Mouse (Mus musculus) ES-Bruce4 (cell line): ENCODE results near the gene Slit3. TPM values are rescaled to one million over a fixed set of nuclear protein-coding genes. Genes with fewer than 3 reads are reported as not detected.

Source experiments
- H3K27ac ChIP-seq: 2 replicates; pipeline ENCODE4 v1.5.1; 2012; ENCODE audit warnings: low read length, inconsistent platforms; ENCODE audit not compliant: insufficient read depth
- H3K27me3 ChIP-seq: 2 replicates; pipeline ENCODE4 v1.6.1; 2012; ENCODE audit warnings: mild to moderate bottlenecking, low read length, inconsistent platforms; ENCODE audit not compliant: control insufficient read depth, poor library complexity, insufficient read depth, severe bottlenecking
- H3K36me3 ChIP-seq: 2 replicates; pipeline ENCODE4 v1.6.1; 2012; ENCODE audit warnings: inconsistent platforms, mild to moderate bottlenecking, low read length, moderate library complexity; ENCODE audit not compliant: control insufficient read depth, poor library complexity, insufficient read depth, severe bottlenecking
- H3K4me1 ChIP-seq: one replicate; pipeline ENCODE4 v1.8.1; 2011; ENCODE audit warnings: low read length; ENCODE audit not compliant: control insufficient read depth, insufficient read depth
- H3K4me3 ChIP-seq: 2 replicates; pipeline ENCODE4 v1.5.1; 2011; ENCODE audit warnings: low read depth, mild to moderate bottlenecking, low read length
- H3K9ac ChIP-seq: 2 replicates; pipeline ENCODE4 v1.6.1; 2012; ENCODE audit warnings: low read depth, mild to moderate bottlenecking, inconsistent platforms; ENCODE audit not compliant: poor library complexity, severe bottlenecking
- H3K9me3 ChIP-seq: replicated peaks from 2 replicates; pipeline ENCODE4 v1.6.1; 2012; ENCODE audit warnings: mild to moderate bottlenecking, low read length, inconsistent platforms; ENCODE audit not compliant: control insufficient read depth, poor library complexity, insufficient read depth, severe bottlenecking
- CTCF ChIP-seq: IDR thresholded peaks from one replicate; pipeline ENCODE4 v1.8.1; 2011; ENCODE audit warnings: low read depth, low read length
- EP300 ChIP-seq: IDR thresholded peaks from 2 replicates; pipeline ENCODE4 v1.6.1; 2011; ENCODE audit warnings: low read depth, low read length; ENCODE audit not compliant: insufficient read depth
- POLR2A ChIP-seq: IDR thresholded peaks from one replicate; pipeline ENCODE4 v1.8.1; 2011; ENCODE audit warnings: low read length; ENCODE audit not compliant: insufficient read depth
- polyA plus RNA-seq: library from polyadenylated mRNA; stranded (reverse); fragments of >200 nt; gene quantifications from 2 replicates; pipeline ENCODE4 v1.2.4, GENCODE M21; 2011; ENCODE audit warnings: low read depth; ENCODE audit not compliant: missing spikeins, insufficient read depth, insufficient read length

Slit3 gene
- polyA plus RNA-seq, 1 experiment: 2.8 TPM

GRCm38 (mm10) chr11:35375072-35375471, 254.0 kb downstream of the Slit3 start:
- no peaks in the 10 kb centered on the region; the same call in 1 of the 2 replicates for H3K9me3 ChIP-seq
- H3K9ac ChIP-seq: no peak overlapping the region
- no peaks in the 10 kb centered on the region for H3K36me3 ChIP-seq
- TF ChIP-seq POLR2A: no peak
- H3K4me1 ChIP-seq: no peaks in the 10 kb centered on the region
- no peaks in the 10 kb centered on the region for H3K27me3 ChIP-seq
- H3K4me3 ChIP-seq: no peak overlapping the region
- H3K27ac ChIP-seq: no peak overlapping the region

DNA sequence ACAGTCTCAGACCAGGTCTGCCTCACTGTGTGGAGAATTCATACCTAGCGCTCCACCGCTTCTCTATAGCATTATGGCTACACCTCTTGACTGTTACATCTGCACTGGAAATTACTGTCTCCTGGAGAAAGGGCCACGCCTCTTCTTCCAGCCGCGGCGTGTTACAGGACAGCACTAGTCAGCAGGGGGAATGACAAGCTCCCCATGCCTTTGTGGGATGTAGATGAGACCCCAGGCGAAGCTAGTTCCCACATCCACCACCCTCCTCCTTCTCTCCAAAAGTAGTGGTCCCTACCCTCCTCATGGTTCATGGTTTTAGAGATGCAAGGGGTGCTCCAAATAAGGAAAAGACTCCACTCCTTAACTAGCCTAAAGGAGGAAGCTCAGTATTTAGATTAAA, 257.8 kb downstream of the Slit3 start:
- H3K9ac ChIP-seq: no peak overlapping the region
- H3K27ac ChIP-seq: no peak overlapping the region
- TF ChIP-seq CTCF (no peak), EP300 (no peak), POLR2A (no peak)
- H3K36me3 ChIP-seq: no peaks in the 10 kb centered on the region
- H3K4me1 ChIP-seq: no peaks in the 10 kb centered on the region
- H3K27me3 ChIP-seq: no peaks in the 10 kb centered on the region
- H3K4me3 ChIP-seq: no peak overlapping the region
- no peaks in the 10 kb centered on the region for H3K9me3 ChIP-seq

DNA sequence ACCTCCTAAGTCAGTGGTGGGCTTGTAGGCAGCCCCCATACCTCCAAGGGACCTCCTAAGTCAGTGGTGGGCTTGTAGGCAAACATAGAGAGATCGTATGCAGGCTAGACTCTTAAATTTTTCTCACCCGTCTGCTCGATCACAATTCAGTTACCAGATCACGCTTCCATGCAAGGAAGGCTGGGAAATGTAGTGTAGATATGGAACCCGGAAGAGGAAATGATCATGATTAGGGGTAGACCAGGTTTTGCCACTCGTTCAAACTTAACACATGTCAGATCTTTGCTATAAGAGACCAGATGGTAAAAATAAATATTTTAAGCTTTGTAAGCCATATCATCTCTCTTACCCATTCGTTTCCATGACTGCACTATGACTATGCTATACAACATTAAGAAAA, 258.4 kb downstream of the Slit3 start:
- H3K9ac ChIP-seq: no peak overlapping the region
- no peak for TF ChIP-seq POLR2A
- TF ChIP-seq EP300: no peak
- no peak for TF ChIP-seq CTCF
- no peak overlapping the region for H3K27ac ChIP-seq
- no peaks in the 10 kb centered on the region for H3K36me3 ChIP-seq
- no peaks in the 10 kb centered on the region for H3K4me1 ChIP-seq
- no peaks in the 10 kb centered on the region for H3K27me3 ChIP-seq
- H3K9me3 ChIP-seq: no peaks in the 10 kb centered on the region
- no peak overlapping the region for H3K4me3 ChIP-seq

GRCm38 (mm10) chr11:35380766-35381165, 259.7 kb downstream of the Slit3 start:
- Histone ChIP-seq H3K4me1 (no peaks in the 10 kb centered on the region), H3K27ac (no peak overlapping the region), H3K27me3 (no peaks in the 10 kb centered on the region), H3K9ac (no peak overlapping the region), H3K9me3 (no peaks in the 10 kb centered on the region), H3K4me3 (no peak overlapping the region), H3K36me3 (no peaks in the 10 kb centered on the region)
- no peak for TF ChIP-seq CTCF
- TF ChIP-seq POLR2A: no peak
- no peak for TF ChIP-seq EP300

DNA sequence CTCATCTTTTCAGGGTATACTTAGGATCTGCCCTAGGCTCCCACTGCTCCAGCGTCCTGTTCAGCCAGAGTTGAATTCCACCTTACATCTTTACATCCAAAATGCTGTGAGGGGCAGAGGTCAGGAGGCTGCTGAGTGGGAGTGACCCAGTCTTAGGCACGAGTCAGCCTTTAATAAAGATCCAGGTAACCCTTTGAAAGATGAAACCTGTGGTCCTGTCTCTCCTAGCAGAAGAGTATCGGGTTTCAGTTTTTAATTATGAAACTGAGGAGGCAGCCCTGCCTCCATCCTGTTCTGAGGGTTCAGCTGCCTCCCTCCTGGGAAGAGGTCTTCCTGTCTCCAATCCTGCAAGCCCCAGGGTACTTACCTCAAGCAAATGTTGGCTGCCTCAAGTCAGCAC, 264.4 kb downstream of the Slit3 start:
- TF ChIP-seq CTCF: no peak
- TF ChIP-seq EP300: no peak
- no peak for TF ChIP-seq POLR2A
- H3K4me3 ChIP-seq: no peak overlapping the region
- no peaks in the 10 kb centered on the region for H3K27me3 ChIP-seq
- no peaks in the 10 kb centered on the region for H3K4me1 ChIP-seq
- H3K36me3 ChIP-seq: no peaks in the 10 kb centered on the region
- no peaks in the 10 kb centered on the region for H3K9me3 ChIP-seq
- H3K27ac ChIP-seq: no peak overlapping the region
- no peak overlapping the region for H3K9ac ChIP-seq

- Histone ChIP-seq H3K36me3 (no peaks in the 10 kb centered on the region), H3K4me1 (no peaks in the 10 kb centered on the region), H3K27me3 (no peaks in the 10 kb centered on the region), H3K9me3 (no peaks in the 10 kb centered on the region), H3K4me3 (no peak overlapping the region), H3K9ac (no peak overlapping the region), H3K27ac (no peak overlapping the region)
- no peak for TF ChIP-seq CTCF
- TF ChIP-seq EP300: no peak
- TF ChIP-seq POLR2A: no peak
Observed at GRCm38 (mm10) chr11:35387826-35388225, 266.8 kb downstream of the Slit3 start.
